ENCODE assay signal across 10 mouse cellular contexts in the genomic region with DNA sequence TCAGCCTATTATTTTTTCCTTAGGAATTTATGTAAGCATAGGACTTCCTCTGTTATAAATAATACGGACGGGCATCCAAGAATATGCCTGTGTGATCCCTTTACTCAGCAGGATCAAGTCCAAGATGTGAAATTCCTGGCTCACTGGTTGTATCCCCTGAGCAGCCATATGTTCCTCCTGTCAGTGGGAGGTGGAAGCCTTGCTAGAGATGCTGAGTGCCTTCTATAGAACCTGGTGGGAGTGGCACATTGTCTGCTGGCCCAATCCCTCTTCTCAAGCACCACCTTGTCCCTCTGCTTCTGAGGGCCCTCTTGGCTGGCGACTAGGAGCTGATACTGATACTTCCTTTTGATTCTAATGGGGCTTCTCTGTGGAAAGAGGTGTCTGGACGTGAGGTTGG.
A peak's percentile ranks its signal among the peaks of the same experiment; 100 is the strongest.
DNase-seq lines count a peak whose midpoint lies in the region.
"Had no signal": no experiment of that assay in that cellular context is flagged by ENCODE, and none has a peak within 500 bp of the region (broad histone marks: within the 10 kb centered on the region; RNA-seq: fewer than 3 reads in every experiment).

No protein-coding gene starts in this region.

- no peak overlapping the region for H3K4me3 ChIP-seq in embryonic facial prominence, embryonic 10.5 days
- H3K4me3 ChIP-seq: heart, adult 2 months; kidney, embryonic 15.5 days; limb, embryonic 15.5 days had no signal

- peak; percentile 36 for DNase-seq in R1 (ENCODE audit: low read depth, low spot score)
- DNase-seq in cerebellum, adult 18-20 months: peak; percentile 85 to 92
- DNase-seq in frontal cortex, postnatal 25 days (ENCODE audit: low spot score in 2 of 2): peak; percentile 16 to 39
- DNase-seq in left cerebral cortex, postnatal 25 days (ENCODE audit: low spot score in 2 of 2): peak; percentile 63 to 98
- DNase-seq in embryonic facial prominence, embryonic 10.5 days (ENCODE audit: low spot score): no peak
- no peak for DNase-seq in heart, postnatal 25 days (ENCODE audit: low spot score)
- no peak for DNase-seq in c-Kit-positive CD71-positive TER-119-positive erythroid progenitor cells, embryonic 14.5 days (ENCODE audit: low spot score)
- DNase-seq: heart, adult 2 months had no signal

- intact Hi-C loops in left cerebral cortex, postnatal 25 days (cut with DNase I): loop anchor here (1.0 to 10.0 kb wide), 6 partner anchors 42 to 475 kb away; partner anchors contain the start of gene Fam208a
- intact Hi-C loops in heart, postnatal 25 days (cut with DNase I): loop anchor here (5.0 kb wide), 1 partner anchor 63 kb away; no protein-coding TSS in a partner anchor

- H3K4me1 ChIP-seq in embryonic facial prominence, embryonic 10.5 days: peaks cover 14% of the 10 kb centered on the region
- H3K4me1 ChIP-seq: limb, embryonic 15.5 days had no signal

- H3K27ac ChIP-seq in embryonic facial prominence, embryonic 10.5 days (replicated peaks): no peak overlapping the region; the same call in 1 of the 2 replicates
- H3K27ac ChIP-seq: heart, adult 2 months; kidney, embryonic 15.5 days; limb, embryonic 15.5 days had no signal

- WGBS in embryonic facial prominence, embryonic 10.5 days: 82% methylated on average over 4 of the region's 4 CpGs

- no peaks in the 10 kb centered on the region for H3K36me3 ChIP-seq in embryonic facial prominence, embryonic 10.5 days (replicated peaks)
- H3K36me3 ChIP-seq: kidney, embryonic 15.5 days; limb, embryonic 15.5 days had no signal

- no peaks in the 10 kb centered on the region for H3K27me3 ChIP-seq in embryonic facial prominence, embryonic 10.5 days (replicated peaks; ENCODE audit: low read depth, poor library complexity, severe bottlenecking)
- H3K27me3 ChIP-seq: kidney, embryonic 15.5 days; limb, embryonic 15.5 days had no signal

- no peaks in the 10 kb centered on the region for H3K9me3 ChIP-seq in embryonic facial prominence, embryonic 10.5 days
- H3K9me3 ChIP-seq: kidney, embryonic 15.5 days; limb, embryonic 15.5 days had no signal

Comparison
In these comparisons a context has a peak if more than half of its experiments do, and no peak if none do; other contexts are left out.
1. DNase-seq: peak in R1 (single experiment), cerebellum, adult 18-20 months (2 of 2), frontal cortex, postnatal 25 days (2 of 2) and left cerebral cortex, postnatal 25 days (2 of 2); none in embryonic facial prominence, embryonic 10.5 days (single experiment), heart, postnatal 25 days (single experiment) and c-Kit-positive CD71-positive TER-119-positive erythroid progenitor cells, embryonic 14.5 days (single experiment).